Mouse (Mus musculus) neural tube, postnatal 0 days (tissue): ENCODE results near the gene Rbm31y. TPM values are rescaled to one million over a fixed set of nuclear protein-coding genes. Genes with fewer than 3 reads are reported as not detected.

Experiments used
- polyA plus RNA-seq: library from polyadenylated mRNA; unstranded; fragments of >200 nt; fragmentation: Nextera tagmentation; extraction: Ambion mirVana; gene quantifications from 2 replicates; pipeline ENCODE4 v1.2.1, GENCODE M21; 2015

The Rbm31y gene
- not detected in 2 replicates for polyA plus RNA-seq

DNA sequence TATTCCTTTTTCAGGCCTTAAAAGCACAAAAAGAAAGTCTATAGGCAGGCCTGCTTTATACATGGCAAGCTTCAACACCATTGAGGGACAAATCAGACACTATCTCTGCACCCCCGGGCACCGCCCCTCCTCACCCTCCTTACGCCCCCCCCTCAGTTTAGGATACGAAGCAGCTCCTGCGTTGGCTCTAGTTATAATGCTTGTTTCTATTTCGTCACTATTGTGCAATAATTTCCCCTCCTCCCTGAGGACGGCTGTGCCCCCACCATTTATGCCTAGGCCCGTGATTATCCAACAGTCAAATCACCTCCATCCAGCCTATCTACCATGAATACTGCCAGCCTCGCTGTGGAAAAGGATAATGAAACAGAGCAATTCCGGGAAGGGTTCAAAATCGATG lies at the start of gene Rbm31y:
Gene Rbm31y, plus strand, starts transcription at position 301 of the 400 bp plus-strand sequence.

